Mouse (Mus musculus) G1E (cell line): ENCODE data around the gene AC124502.3.

Experiments
- CTCF ChIP-seq: IDR thresholded peaks from 2 replicates; pipeline ENCODE4 v1.5.1; 2012; ENCODE audit warnings: low read depth, low read length, inconsistent platforms, mixed read lengths
- GATA2 ChIP-seq: IDR thresholded peaks from 2 replicates; pipeline ENCODE4 v1.6.1; 2012; ENCODE audit warnings: low read depth, low read length, inconsistent platforms, borderline replicate concordance
- POLR2AphosphoS5 ChIP-seq: IDR thresholded peaks from 2 replicates; pipeline ENCODE4 v1.6.1; 2012; ENCODE audit warnings: low read depth, low read length, inconsistent platforms; ENCODE audit not compliant: insufficient replicate concordance

DNA sequence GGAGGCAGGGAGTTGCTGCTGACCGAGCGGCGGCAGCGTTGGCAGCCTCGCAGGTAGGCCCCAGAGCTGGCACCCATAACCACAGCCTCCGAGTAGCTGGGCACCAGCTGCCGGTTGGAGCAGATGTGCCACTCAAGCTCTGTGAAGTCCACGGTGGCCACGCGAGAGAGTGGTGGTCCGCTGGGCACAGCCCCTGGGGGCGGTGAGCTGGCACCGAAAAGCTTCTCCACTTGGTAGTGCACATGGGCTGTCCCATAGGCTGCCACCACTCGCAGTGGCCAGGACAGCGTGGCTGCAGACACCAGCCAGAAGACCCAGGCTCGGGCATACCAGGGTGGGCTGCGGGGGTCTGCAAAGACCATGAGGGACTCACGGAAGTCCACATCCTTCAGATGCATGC lies 43.3 kb downstream of the AC124502.3 start:
- no peak for TF ChIP-seq CTCF
- no peak for TF ChIP-seq POLR2AphosphoS5
- no peak for TF ChIP-seq GATA2
